Mouse (Mus musculus) liver, embryonic 14.5 days (tissue): ENCODE measurements around the gene Dennd1a.

Experiments used
- CTCF ChIP-seq: IDR thresholded peaks from 2 replicates; pipeline ENCODE4 v1.5.1; 2016; ENCODE audit warnings: antibody characterized with exemption, low read depth, control low read depth
- EP300 ChIP-seq: IDR thresholded peaks from 2 replicates; pipeline ENCODE4 v1.6.1; 2016; ENCODE audit warnings: antibody characterized with exemption, low read depth

DNA sequence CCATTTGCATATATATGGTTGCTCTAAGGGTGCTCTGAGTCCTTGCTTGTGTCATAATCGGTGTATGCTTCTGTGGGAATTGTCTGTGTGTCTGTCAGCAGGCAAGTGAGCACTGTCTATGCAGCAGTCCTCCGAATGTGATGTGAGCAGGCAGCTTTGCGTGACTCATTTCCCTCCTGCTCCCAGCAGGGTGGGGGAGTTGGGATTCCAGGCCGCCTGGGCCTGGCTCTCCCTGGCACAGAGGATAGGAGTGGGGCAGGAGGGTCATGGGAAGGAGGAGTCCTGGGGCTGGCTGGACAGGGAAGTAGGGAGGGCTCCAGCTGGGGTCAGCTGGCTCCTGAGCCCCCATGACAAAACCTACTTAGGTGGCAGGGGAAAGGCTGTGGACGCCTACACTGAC, 502.7 kb downstream of the Dennd1a start:
- TF ChIP-seq CTCF (no peak), EP300 (no peak)
